Mouse (Mus musculus) heart, embryonic 15.5 days (tissue): ENCODE measurements at regions not wholly inside any gene's neighbourhood (a gene's known extent, or its start where the extent isn't known, plus 50 kb on each side); places are given as distances from the start of the nearest gene placed in this dataset.

Experiments used
- ATAC-seq: fragments of 200-750 bp; cut with Nextera tagmentation; replicated peaks from 2 replicates; pipeline ENCODE4 v1.8.0; 2017; ENCODE audit warnings: low read depth, moderate TSS enrichment; ENCODE audit not compliant: insufficient number of reproducible peaks, insufficient read depth, low FRiP score
- H3K27ac ChIP-seq: fragments of 300-500 bp; sonication (generic); 2 replicates; pipeline ENCODE4 v1.5.1; 2015; ENCODE audit warnings: mild to moderate bottlenecking, inconsistent platforms
- H3K27me3 ChIP-seq: fragments of 300-500 bp; sonication (generic); 2 replicates; pipeline ENCODE4 v1.6.1; 2015; ENCODE audit warnings: inconsistent platforms
- H3K36me3 ChIP-seq: fragments of 300-500 bp; sonication (generic); 2 replicates; pipeline ENCODE4 v1.6.1; 2015; ENCODE audit warnings: mild to moderate bottlenecking, inconsistent platforms
- H3K4me1 ChIP-seq: fragments of 300-500 bp; sonication (generic); replicated peaks from 2 replicates; pipeline ENCODE4 v1.6.1; 2015; ENCODE audit warnings: inconsistent platforms
- H3K4me2 ChIP-seq: fragments of 300-500 bp; sonication (generic); 2 replicates; pipeline ENCODE4 v1.6.1; 2015; ENCODE audit warnings: inconsistent platforms, mild to moderate bottlenecking, moderate library complexity
- H3K4me3 ChIP-seq: fragments of 300-500 bp; sonication (generic); 2 replicates; pipeline ENCODE4 v1.5.1; 2015; ENCODE audit warnings: mild to moderate bottlenecking, inconsistent platforms
- H3K9ac ChIP-seq: fragments of 300-500 bp; sonication (generic); 2 replicates; pipeline ENCODE4 v1.6.1; 2015; ENCODE audit warnings: mild to moderate bottlenecking, inconsistent platforms
- H3K9me3 ChIP-seq: fragments of 300-500 bp; sonication (generic); replicated peaks from 2 replicates; pipeline ENCODE4 v1.6.1; 2016; ENCODE audit warnings: inconsistent platforms
- WGBS: fragments of 180-500 bp; shearing (Covaris S2); methylation state at CpG from one replicate; pipeline ENCODE4 v1.1.7; 2015; ENCODE audit warnings: mixed read lengths; 5-methylcytosine and 5-hydroxymethylcytosine counted together

GRCm38 (mm10) chr6:135472495-135472894 is 110.2 kb downstream of the Emp1 start:
- Histone ChIP-seq H3K4me3 (no peak overlapping the region), H3K9ac (no peak overlapping the region), H3K36me3 (no peaks in the 10 kb centered on the region), H3K4me1 (no peaks in the 10 kb centered on the region), H3K4me2 (no peak overlapping the region), H3K27ac (no peak overlapping the region), H3K9me3 (no peaks in the 10 kb centered on the region), H3K27me3 (no peaks in the 10 kb centered on the region)
- no peak for ATAC-seq
- WGBS: 58% methylated on average over 6 of the region's 6 CpGs

GRCm38 (mm10) chr6:135473146-135473545 is 110.8 kb downstream of the Emp1 start:
- no peak overlapping the region for H3K4me2 ChIP-seq
- no peak overlapping the region for H3K4me3 ChIP-seq
- no peak overlapping the region for H3K9ac ChIP-seq
- no peaks in the 10 kb centered on the region for H3K27me3 ChIP-seq
- no peaks in the 10 kb centered on the region for H3K9me3 ChIP-seq
- no peak overlapping the region for H3K27ac ChIP-seq
- H3K36me3 ChIP-seq: no peaks in the 10 kb centered on the region
- WGBS: 83% methylated on average over 4 of the region's 4 CpGs
- no peaks in the 10 kb centered on the region for H3K4me1 ChIP-seq
- ATAC-seq: no peak

- no peaks in the 10 kb centered on the region for H3K9me3 ChIP-seq
- no peaks in the 10 kb centered on the region for H3K27me3 ChIP-seq
- H3K9ac ChIP-seq: no peak overlapping the region
- no peak overlapping the region for H3K4me2 ChIP-seq
- no peaks in the 10 kb centered on the region for H3K36me3 ChIP-seq
- no peak for ATAC-seq
- H3K4me3 ChIP-seq: no peak overlapping the region
- 56% methylated on average over 2 of the region's 2 CpGs for WGBS
- H3K27ac ChIP-seq: no peak overlapping the region
- H3K4me1 ChIP-seq: no peaks in the 10 kb centered on the region
Measured at GRCm38 (mm10) chr6:135488795-135489194, 126.5 kb downstream of the Emp1 start.

GRCm38 (mm10) chr6:135493983-135494382 is 131.6 kb downstream of the Emp1 start:
- H3K9me3 ChIP-seq: no peaks in the 10 kb centered on the region
- no peak overlapping the region for H3K27ac ChIP-seq
- WGBS: 83% methylated on average over 1 of the region's 1 CpGs
- no peak overlapping the region for H3K4me3 ChIP-seq
- H3K4me2 ChIP-seq: no peak overlapping the region
- H3K27me3 ChIP-seq: no peaks in the 10 kb centered on the region
- ATAC-seq: no peak
- H3K36me3 ChIP-seq: no peaks in the 10 kb centered on the region
- H3K9ac ChIP-seq: no peak overlapping the region
- H3K4me1 ChIP-seq: no peaks in the 10 kb centered on the region

GRCm38 (mm10) chr6:135495841-135496240 is 133.5 kb downstream of the Emp1 start:
- Histone ChIP-seq H3K27ac (no peak overlapping the region), H3K9me3 (no peaks in the 10 kb centered on the region), H3K4me2 (no peak overlapping the region), H3K9ac (no peak overlapping the region), H3K27me3 (no peaks in the 10 kb centered on the region), H3K4me1 (no peaks in the 10 kb centered on the region), H3K4me3 (no peak overlapping the region), H3K36me3 (no peaks in the 10 kb centered on the region)
- WGBS: 41% methylated on average over 2 of the region's 2 CpGs
- 0 out of 2 replicates have a peak, but pooled peaks have one; percentile 43 for ATAC-seq

- no peak overlapping the region for H3K9ac ChIP-seq
- 88% methylated on average over 6 of the region's 6 CpGs for WGBS
- no peaks in the 10 kb centered on the region for H3K9me3 ChIP-seq
- no peak for ATAC-seq
- H3K4me2 ChIP-seq: no peak overlapping the region
- no peaks in the 10 kb centered on the region for H3K27me3 ChIP-seq
- H3K4me3 ChIP-seq: no peak overlapping the region
- no peaks in the 10 kb centered on the region for H3K4me1 ChIP-seq
- no peaks in the 10 kb centered on the region for H3K36me3 ChIP-seq
- no peak overlapping the region for H3K27ac ChIP-seq
Measured at GRCm38 (mm10) chr6:135498592-135498991, 136.2 kb downstream of the Emp1 start.

- H3K36me3 ChIP-seq: no peaks in the 10 kb centered on the region
- WGBS: 69% methylated on average over 3 of the region's 3 CpGs
- ATAC-seq: no peak
- H3K4me3 ChIP-seq: no peak overlapping the region
- no peak overlapping the region for H3K9ac ChIP-seq
- H3K4me2 ChIP-seq: no peak overlapping the region
- H3K27ac ChIP-seq: no peak overlapping the region
- no peaks in the 10 kb centered on the region for H3K9me3 ChIP-seq
- no peaks in the 10 kb centered on the region for H3K27me3 ChIP-seq
- no peaks in the 10 kb centered on the region for H3K4me1 ChIP-seq
Measured at GRCm38 (mm10) chr6:135500381-135500780, 138.0 kb downstream of the Emp1 start.

- no peaks in the 10 kb centered on the region for H3K4me1 ChIP-seq
- ATAC-seq: no peak
- no peak overlapping the region for H3K4me2 ChIP-seq
- H3K27me3 ChIP-seq: no peaks in the 10 kb centered on the region
- H3K27ac ChIP-seq: no peak overlapping the region
- no peak overlapping the region for H3K9ac ChIP-seq
- no peaks in the 10 kb centered on the region for H3K36me3 ChIP-seq
- H3K4me3 ChIP-seq: no peak overlapping the region
- no peaks in the 10 kb centered on the region for H3K9me3 ChIP-seq
- WGBS: 80% methylated on average over 6 of the region's 6 CpGs
Measured at GRCm38 (mm10) chr6:135501791-135502190, 139.4 kb downstream of the Emp1 start.

GRCm38 (mm10) chr6:135502405-135502804 is 140.1 kb downstream of the Emp1 start:
- Histone ChIP-seq H3K4me1 (no peaks in the 10 kb centered on the region), H3K4me3 (no peak overlapping the region), H3K36me3 (no peaks in the 10 kb centered on the region), H3K4me2 (no peak overlapping the region), H3K27ac (no peak overlapping the region), H3K9ac (no peak overlapping the region), H3K27me3 (no peaks in the 10 kb centered on the region), H3K9me3 (no peaks in the 10 kb centered on the region)
- 56% methylated on average over 8 of the region's 8 CpGs for WGBS
- no peak for ATAC-seq

GRCm38 (mm10) chr6:135518710-135519437 is 156.5 kb downstream of the Emp1 start:
- 77% methylated on average over 4 of the region's 4 CpGs for whole genome bisulfite sequencing
- H3K27ac ChIP-seq: no peak overlapping the region
- H3K27me3 ChIP-seq: no peaks in the 10 kb centered on the region
- H3K4me2 ChIP-seq: no peak overlapping the region
- no peak for ATAC-seq
- no peaks in the 10 kb centered on the region for H3K4me1 ChIP-seq
- H3K9ac ChIP-seq: no peak overlapping the region
- no peaks in the 10 kb centered on the region for H3K9me3 ChIP-seq
- no peak overlapping the region for H3K4me3 ChIP-seq
- no peaks in the 10 kb centered on the region for H3K36me3 ChIP-seq

- Histone ChIP-seq H3K4me3 (no peak overlapping the region), H3K4me2 (no peak overlapping the region), H3K4me1 (no peaks in the 10 kb centered on the region), H3K36me3 (no peaks in the 10 kb centered on the region), H3K9ac (no peak overlapping the region), H3K9me3 (no peaks in the 10 kb centered on the region), H3K27ac (no peak overlapping the region), H3K27me3 (no peaks in the 10 kb centered on the region)
- ATAC-seq: no peak
- 80% methylated on average over 2 of the region's 2 CpGs for WGBS
Measured at GRCm38 (mm10) chr6:135519438-135519803, 157.1 kb downstream of the Emp1 start.

GRCm38 (mm10) chr6:135520868-135521267 is 158.5 kb downstream of the Emp1 start:
- H3K4me1 ChIP-seq: peaks cover 4% of the 10 kb centered on the region
- H3K36me3 ChIP-seq: no peaks in the 10 kb centered on the region
- no peak overlapping the region for H3K4me2 ChIP-seq
- no peak overlapping the region for H3K4me3 ChIP-seq
- 81% methylated on average over 2 of the region's 2 CpGs for WGBS
- H3K9me3 ChIP-seq: no peaks in the 10 kb centered on the region
- no peak for ATAC-seq
- H3K27ac ChIP-seq: no peak overlapping the region
- H3K9ac ChIP-seq: no peak overlapping the region
- no peaks in the 10 kb centered on the region for H3K27me3 ChIP-seq
